Mouse (Mus musculus): ENCODE data around the gene Adh4. TPM values are rescaled to one million over a fixed set of nuclear protein-coding genes. Genes with fewer than 3 reads are reported as not detected.

The Adh4 gene
- polyA plus RNA-seq, 2 experiments, result not detected

GRCm38 (mm10) chr3:138381133-138381532, 34.1 kb upstream of the Adh4 start:
- no peak overlapping the region for H3K9ac ChIP-seq (ENCODE audit: low read depth, low read length, severe bottlenecking)
- DNase-seq (ENCODE audit: low spot score) (no peak), ATAC-seq (ENCODE audit: low FRiP score, low read depth) (no peak)
- no peak overlapping the region for H3K27ac ChIP-seq (replicated peaks; ENCODE audit: low read depth, low read length)
- WGBS, result 16% methylated on average over 3 of the region's 3 CpGs
- H3K4me3 ChIP-seq (replicated peaks; ENCODE audit: low read length), result no peak overlapping the region
- H3K36me3 ChIP-seq (ENCODE audit: control insufficient read depth, insufficient read depth, low read length), result no peaks in the 10 kb centered on the region
- no peaks in the 10 kb centered on the region for H3K4me1 ChIP-seq (ENCODE audit: control insufficient read depth, insufficient read depth, low read length)
- no peak for TF ChIP-seq POLR2A (IDR thresholded peaks at IDR 0.05; ENCODE audit: borderline replicate concordance, extremely low read depth, insufficient read depth, insufficient read length)
- no peaks in the 10 kb centered on the region for H3K27me3 ChIP-seq (ENCODE audit: control insufficient read depth, insufficient read depth, low read length)
- no peak overlapping the region for H3K4me2 ChIP-seq (replicated peaks; ENCODE audit: low read depth, low read length, severe bottlenecking)
- H3K9me3 ChIP-seq (ENCODE audit: control insufficient read depth, low read length), result no peaks in the 10 kb centered on the region

- no peaks in the 10 kb centered on the region for H3K36me3 ChIP-seq (ENCODE audit: control insufficient read depth, insufficient read depth, low read length)
- no peak overlapping the region for H3K4me3 ChIP-seq (replicated peaks; ENCODE audit: low read length)
- WGBS, result 83% methylated on average over 6 of the region's 6 CpGs
- ATAC-seq (ENCODE audit: low FRiP score, low read depth) (no peak), DNase-seq (ENCODE audit: low spot score) (no peak)
- no peaks in the 10 kb centered on the region for H3K27me3 ChIP-seq (ENCODE audit: control insufficient read depth, insufficient read depth, low read length)
- TF ChIP-seq POLR2A (IDR thresholded peaks at IDR 0.05; ENCODE audit: borderline replicate concordance, extremely low read depth, insufficient read depth, insufficient read length), result no peak
- H3K9me3 ChIP-seq (ENCODE audit: control insufficient read depth, low read length), result no peaks in the 10 kb centered on the region
- no peak overlapping the region for H3K4me2 ChIP-seq (replicated peaks; ENCODE audit: low read depth, low read length, severe bottlenecking)
- no peak overlapping the region for H3K9ac ChIP-seq (ENCODE audit: low read depth, low read length, severe bottlenecking)
- H3K4me1 ChIP-seq (ENCODE audit: control insufficient read depth, insufficient read depth, low read length), result no peaks in the 10 kb centered on the region
- H3K27ac ChIP-seq (replicated peaks; ENCODE audit: low read depth, low read length), result no peak overlapping the region
Observed at GRCm38 (mm10) chr3:138387155-138387554, 28.1 kb upstream of the Adh4 start.

GRCm38 (mm10) chr3:138404872-138405271, 10.4 kb upstream of the Adh4 start:
- Histone ChIP-seq H3K4me2 (replicated peaks; ENCODE audit: low read depth, low read length, severe bottlenecking) (no peak overlapping the region), H3K4me1 (ENCODE audit: control insufficient read depth, insufficient read depth, low read length) (no peaks in the 10 kb centered on the region), H3K4me3 (replicated peaks; ENCODE audit: low read length) (no peak overlapping the region), H3K27ac (replicated peaks; ENCODE audit: low read depth, low read length) (no peak overlapping the region), H3K9ac (ENCODE audit: low read depth, low read length, severe bottlenecking) (no peak overlapping the region), H3K9me3 (ENCODE audit: control insufficient read depth, low read length) (no peaks in the 10 kb centered on the region), H3K27me3 (ENCODE audit: control insufficient read depth, insufficient read depth, low read length) (no peaks in the 10 kb centered on the region), H3K36me3 (ENCODE audit: control insufficient read depth, insufficient read depth, low read length) (no peaks in the 10 kb centered on the region)
- no peak for DNase-seq (ENCODE audit: low spot score)
- no peak for TF ChIP-seq POLR2A (IDR thresholded peaks at IDR 0.05; ENCODE audit: borderline replicate concordance, extremely low read depth, insufficient read depth, insufficient read length)
- no peak for ATAC-seq (ENCODE audit: low FRiP score, low read depth)
- WGBS, result 71% methylated on average over 3 of the region's 3 CpGs

GRCm38 (mm10) chr3:138405341-138405740, 9.9 kb upstream of the Adh4 start:
- 35% methylated on average over 3 of the region's 3 CpGs for WGBS
- no peak overlapping the region for H3K4me3 ChIP-seq (replicated peaks; ENCODE audit: low read length)
- DNase-seq (ENCODE audit: low spot score), result peak; percentile 67
- H3K27me3 ChIP-seq (ENCODE audit: control insufficient read depth, insufficient read depth, low read length), result no peaks in the 10 kb centered on the region
- no peak for ATAC-seq (ENCODE audit: low FRiP score, low read depth)
- no peak overlapping the region for H3K4me2 ChIP-seq (replicated peaks; ENCODE audit: low read depth, low read length, severe bottlenecking)
- H3K27ac ChIP-seq (replicated peaks; ENCODE audit: low read depth, low read length), result no peak overlapping the region
- no peaks in the 10 kb centered on the region for H3K4me1 ChIP-seq (ENCODE audit: control insufficient read depth, insufficient read depth, low read length)
- H3K36me3 ChIP-seq (ENCODE audit: control insufficient read depth, insufficient read depth, low read length), result no peaks in the 10 kb centered on the region
- TF ChIP-seq POLR2A (IDR thresholded peaks at IDR 0.05; ENCODE audit: borderline replicate concordance, extremely low read depth, insufficient read depth, insufficient read length), result no peak
- no peak overlapping the region for H3K9ac ChIP-seq (ENCODE audit: low read depth, low read length, severe bottlenecking)
- no peaks in the 10 kb centered on the region for H3K9me3 ChIP-seq (ENCODE audit: control insufficient read depth, low read length)

GRCm38 (mm10) chr3:138405840-138406239, 9.4 kb upstream of the Adh4 start:
- Histone ChIP-seq H3K4me3 (replicated peaks; ENCODE audit: low read length) (no peak overlapping the region), H3K9ac (ENCODE audit: low read depth, low read length, severe bottlenecking) (no peak overlapping the region), H3K9me3 (ENCODE audit: control insufficient read depth, low read length) (no peaks in the 10 kb centered on the region), H3K4me1 (ENCODE audit: control insufficient read depth, insufficient read depth, low read length) (no peaks in the 10 kb centered on the region), H3K27me3 (ENCODE audit: control insufficient read depth, insufficient read depth, low read length) (no peaks in the 10 kb centered on the region), H3K4me2 (replicated peaks; ENCODE audit: low read depth, low read length, severe bottlenecking) (no peak overlapping the region), H3K36me3 (ENCODE audit: control insufficient read depth, insufficient read depth, low read length) (no peaks in the 10 kb centered on the region), H3K27ac (replicated peaks; ENCODE audit: low read depth, low read length) (no peak overlapping the region)
- no peak for ATAC-seq (ENCODE audit: low FRiP score, low read depth)
- 84% methylated on average over 7 of the region's 7 CpGs for WGBS
- no peak for DNase-seq (ENCODE audit: low spot score)
- no peak for TF ChIP-seq POLR2A (IDR thresholded peaks at IDR 0.05; ENCODE audit: borderline replicate concordance, extremely low read depth, insufficient read depth, insufficient read length)

GRCm38 (mm10) chr3:138407920-138408319, 7.3 kb upstream of the Adh4 start:
- no peak overlapping the region for H3K27ac ChIP-seq (replicated peaks; ENCODE audit: low read depth, low read length)
- no peaks in the 10 kb centered on the region for H3K36me3 ChIP-seq (ENCODE audit: control insufficient read depth, insufficient read depth, low read length)
- no peaks in the 10 kb centered on the region for H3K4me1 ChIP-seq (ENCODE audit: control insufficient read depth, insufficient read depth, low read length)
- H3K9me3 ChIP-seq (ENCODE audit: control insufficient read depth, low read length), result no peaks in the 10 kb centered on the region
- ATAC-seq (ENCODE audit: low FRiP score, low read depth) (no peak), DNase-seq (ENCODE audit: low spot score) (peak; percentile 0)
- no peak overlapping the region for H3K4me3 ChIP-seq (replicated peaks; ENCODE audit: low read length)
- WGBS, result 77% methylated on average over 1 of the region's 1 CpGs
- no peak overlapping the region for H3K9ac ChIP-seq (ENCODE audit: low read depth, low read length, severe bottlenecking)
- H3K27me3 ChIP-seq (ENCODE audit: control insufficient read depth, insufficient read depth, low read length), result no peaks in the 10 kb centered on the region
- no peak for TF ChIP-seq POLR2A (IDR thresholded peaks at IDR 0.05; ENCODE audit: borderline replicate concordance, extremely low read depth, insufficient read depth, insufficient read length)
- no peak overlapping the region for H3K4me2 ChIP-seq (replicated peaks; ENCODE audit: low read depth, low read length, severe bottlenecking)
